Mouse (Mus musculus) large intestine, adult 2 months (tissue): ENCODE data around the gene Akr1a1. TPM values are rescaled to one million over a fixed set of nuclear protein-coding genes. Genes with fewer than 3 reads are reported as not detected.
A peak's percentile ranks its signal among the peaks of the same experiment; 100 is the strongest.
"Not testable (repeated sequence)": the region's sequence is repeated elsewhere in the genome, so short reads cannot be mapped to it uniquely, and the experiment has no call there.

Experiments used
- DNase-seq: peaks from one replicate; pipeline ENCODE4 v3.0.0-alpha.2; 2012; ENCODE audit warnings: low read depth, low spot score
- WGBS: fragments of 180-500 bp; shearing (Covaris S2); methylation state at CpG from one replicate; pipeline ENCODE4 v1.1.7; 2018; 5-methylcytosine and 5-hydroxymethylcytosine counted together
- polyA plus RNA-seq: library from polyadenylated mRNA; depleted of rRNA; stranded (reverse); fragments of >200 nt; gene quantifications from 2 replicates; pipeline ENCODE4 v1.2.3, GENCODE M21; 2012

The Akr1a1 gene
- polyA plus RNA-seq, 1 experiment = 937 TPM

- no peak for DNase-seq
- WGBS = 15% methylated on average over 6 of the region's 6 CpGs
Observed at GRCm38 (mm10) chr4:116660829-116661228, 9.3 kb upstream of the Akr1a1 start.

- DNase-seq = not testable (repeated sequence)
- whole genome bisulfite sequencing = 29% methylated on average over 6 of the region's 6 CpGs
Observed at GRCm38 (mm10) chr4:116659916-116660315, 8.4 kb upstream of the Akr1a1 start.

- no peak for DNase-seq
- WGBS = 13% methylated on average over 2 of the region's 2 CpGs
Observed at GRCm38 (mm10) chr4:116659474-116659873, 8.0 kb upstream of the Akr1a1 start.

- WGBS = 28% methylated on average over 3 of the region's 3 CpGs
- DNase-seq = no peak
Observed at GRCm38 (mm10) chr4:116657971-116658370, 6.5 kb upstream of the Akr1a1 start.

- no peak for DNase-seq
- WGBS = 71% methylated on average over 3 of the region's 3 CpGs
Observed at GRCm38 (mm10) chr4:116655658-116656057, 4.2 kb upstream of the Akr1a1 start.

- DNase-seq = no peak
- WGBS = 18% methylated on average over 2 of the region's 2 CpGs
Observed at GRCm38 (mm10) chr4:116655100-116655499, 3.6 kb upstream of the Akr1a1 start.

- DNase-seq = no peak
- WGBS = 87% methylated on average over 6 of the region's 6 CpGs
Observed at GRCm38 (mm10) chr4:116653228-116653627, 1.7 kb upstream of the Akr1a1 start.

GRCm38 (mm10) chr4:116651797-116652135 is 286 bp upstream of the Akr1a1 start:
- DNase-seq = no peak
- WGBS = 4% methylated on average over 6 of the region's 6 CpGs

GRCm38 (mm10) chr4:116650365-116650764 is 1.1 kb downstream of the Akr1a1 start:
- WGBS = 7% methylated on average over 5 of the region's 5 CpGs

GRCm38 (mm10) chr4:116649411-116649810 is 2.1 kb downstream of the Akr1a1 start:
- DNase-seq = no peak
- WGBS = 35% methylated on average over 2 of the region's 2 CpGs

More at GRCm38 (mm10) chr4:116650365-116650764, 1.1 kb downstream of the Akr1a1 start:
- DNase-seq = no peak

- DNase-seq = no peak
Observed at GRCm38 (mm10) chr4:116645624-116646023, 5.9 kb downstream of the Akr1a1 start.

GRCm38 (mm10) chr4:116644326-116644725 is 7.2 kb downstream of the Akr1a1 start:
- WGBS = 25% methylated on average over 6 of the region's 6 CpGs
- DNase-seq = no peak

More at GRCm38 (mm10) chr4:116645624-116646023, 5.9 kb downstream of the Akr1a1 start:
- WGBS = 66% methylated on average over 7 of the region's 7 CpGs

- DNase-seq = no peak
- 100% methylated on average over 1 of the region's 1 CpGs for WGBS
Observed at GRCm38 (mm10) chr4:116642071-116642470, 9.4 kb downstream of the Akr1a1 start.

- 90% methylated on average over 6 of the region's 6 CpGs for WGBS
- no peak for DNase-seq
Observed at GRCm38 (mm10) chr4:116638821-116639220, 12.7 kb downstream of the Akr1a1 start.

GRCm38 (mm10) chr4:116635197-116635596 is 16.3 kb downstream of the Akr1a1 start:
- 92% methylated on average over 1 of the region's 1 CpGs for WGBS
- DNase-seq = no peak

GRCm38 (mm10) chr4:116627722-116628662 is 23.5 kb downstream of the Akr1a1 start, which contains the start of gene Nasp:
Nasp (minus strand) TSS chr4:116627941.
- 7% methylated on average over 23 of the region's 23 CpGs for WGBS
- peak; percentile 71 for DNase-seq

- under 1% methylated on average over 13 of the region's 13 CpGs for WGBS
- DNase-seq = peak; percentile 88
Observed at GRCm38 (mm10) chr4:116627359-116627716, 24.1 kb downstream of the Akr1a1 start.

GRCm38 (mm10) chr4:116626658-116627358 is 24.7 kb downstream of the Akr1a1 start:
- DNase-seq = peak; percentile 67
- under 1% methylated on average over 53 of the region's 53 CpGs for WGBS

GRCm38 (mm10) chr4:116624831-116625230 is 26.6 kb downstream of the Akr1a1 start:
- 92% methylated on average over 4 of the region's 4 CpGs for WGBS
- no peak for DNase-seq

- DNase-seq = no peak
- 97% methylated on average over 2 of the region's 2 CpGs for WGBS
Observed at GRCm38 (mm10) chr4:116615237-116615636, 36.2 kb downstream of the Akr1a1 start.

- no peak for DNase-seq
- WGBS = 93% methylated on average over 2 of the region's 2 CpGs
Observed at GRCm38 (mm10) chr4:116612621-116613020, 38.9 kb downstream of the Akr1a1 start.
